Mouse (Mus musculus) heart, embryonic 10.5 days (tissue): Measurements from ENCODE around the gene Cbx5. TPM values are rescaled to one million over a fixed set of nuclear protein-coding genes. Genes with fewer than 3 reads are reported as not detected.
"Not testable (repeated sequence)": the region's sequence is repeated elsewhere in the genome, so short reads cannot be mapped to it uniquely, and the experiment has no call there.

Source experiments
- DNase-seq: peaks from one replicate; pipeline ENCODE4 v3.0.0-alpha.2; 2017; ENCODE audit warnings: low spot score
- H3K27ac ChIP-seq: fragments of 300-500 bp; sonication (generic); 2 replicates; pipeline ENCODE4 v1.5.1; 2016; ENCODE audit warnings: mild to moderate bottlenecking
- H3K27me3 ChIP-seq: fragments of 300-500 bp; sonication (generic); 2 replicates; pipeline ENCODE4 v1.6.1; 2016; ENCODE audit warnings: mild to moderate bottlenecking; ENCODE audit not compliant: poor library complexity, insufficient read depth, severe bottlenecking
- H3K36me3 ChIP-seq: fragments of 300-500 bp; sonication (generic); 2 replicates; pipeline ENCODE4 v1.6.1; 2016; ENCODE audit warnings: mild to moderate bottlenecking, moderate library complexity
- H3K4me1 ChIP-seq: fragments of 300-500 bp; sonication (generic); 2 replicates; pipeline ENCODE4 v1.6.1; 2016; ENCODE audit warnings: mild to moderate bottlenecking
- H3K4me3 ChIP-seq: fragments of 300-500 bp; sonication (generic); 2 replicates; pipeline ENCODE4 v1.5.1; 2016; ENCODE audit warnings: mild to moderate bottlenecking, moderate library complexity
- H3K9me3 ChIP-seq: fragments of 300-500 bp; sonication (generic); 2 replicates; pipeline ENCODE4 v1.6.1; 2016; ENCODE audit warnings: mild to moderate bottlenecking, moderate library complexity
- WGBS: fragments of 180-500 bp; shearing (Covaris S2); methylation state at CpG from one replicate; pipeline ENCODE4 v1.1.7; 2016; 5-methylcytosine and 5-hydroxymethylcytosine counted together
- polyA plus RNA-seq: library from polyadenylated mRNA; unstranded; fragments of >200 nt; fragmentation: Nextera tagmentation; extraction: Ambion mirVana; gene quantifications from 2 replicates; pipeline ENCODE4 v1.2.1, GENCODE M21; 2016

Cbx5 gene
- polyA plus RNA-seq, 1 experiment from 2014 or later, result 152 TPM

DNA sequence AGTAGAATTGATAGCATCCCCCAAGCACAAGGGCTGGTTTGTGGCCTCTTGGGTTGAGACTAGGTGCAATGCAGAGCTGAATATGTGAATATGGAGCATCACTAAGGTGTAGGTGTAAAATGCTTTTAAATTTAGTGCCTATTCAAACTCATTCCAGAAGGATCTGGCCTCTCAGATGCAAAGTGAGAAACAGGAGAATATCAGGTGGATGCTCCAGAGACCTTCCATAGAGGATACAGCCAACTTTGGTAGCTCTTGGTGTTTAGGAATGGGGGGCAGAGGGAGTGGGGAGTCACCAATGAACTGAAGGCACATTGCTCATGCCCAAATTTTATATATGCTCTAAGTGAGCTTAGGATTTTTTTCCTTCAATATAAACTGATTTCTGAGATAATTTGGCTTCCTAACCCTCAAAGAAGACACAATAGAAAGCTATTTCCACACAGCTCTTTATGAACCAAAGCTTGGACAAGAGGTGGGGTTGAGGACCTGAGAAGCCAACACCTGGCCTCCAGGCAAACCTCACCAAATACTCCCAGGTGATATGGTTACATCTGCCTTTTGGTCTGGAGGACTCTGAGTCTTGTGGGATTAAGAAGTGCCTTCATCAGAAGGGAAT lies 8.3 kb upstream of the Cbx5 start:
- Histone ChIP-seq H3K36me3 (peaks cover 56% of the 10 kb centered on the region), H3K9me3 (no peaks in the 10 kb centered on the region), H3K4me1 (peaks cover 30% of the 10 kb centered on the region), H3K27me3 (no peaks in the 10 kb centered on the region), H3K27ac (no peak overlapping the region), H3K4me3 (no peak overlapping the region)
- no peak for DNase-seq

DNA sequence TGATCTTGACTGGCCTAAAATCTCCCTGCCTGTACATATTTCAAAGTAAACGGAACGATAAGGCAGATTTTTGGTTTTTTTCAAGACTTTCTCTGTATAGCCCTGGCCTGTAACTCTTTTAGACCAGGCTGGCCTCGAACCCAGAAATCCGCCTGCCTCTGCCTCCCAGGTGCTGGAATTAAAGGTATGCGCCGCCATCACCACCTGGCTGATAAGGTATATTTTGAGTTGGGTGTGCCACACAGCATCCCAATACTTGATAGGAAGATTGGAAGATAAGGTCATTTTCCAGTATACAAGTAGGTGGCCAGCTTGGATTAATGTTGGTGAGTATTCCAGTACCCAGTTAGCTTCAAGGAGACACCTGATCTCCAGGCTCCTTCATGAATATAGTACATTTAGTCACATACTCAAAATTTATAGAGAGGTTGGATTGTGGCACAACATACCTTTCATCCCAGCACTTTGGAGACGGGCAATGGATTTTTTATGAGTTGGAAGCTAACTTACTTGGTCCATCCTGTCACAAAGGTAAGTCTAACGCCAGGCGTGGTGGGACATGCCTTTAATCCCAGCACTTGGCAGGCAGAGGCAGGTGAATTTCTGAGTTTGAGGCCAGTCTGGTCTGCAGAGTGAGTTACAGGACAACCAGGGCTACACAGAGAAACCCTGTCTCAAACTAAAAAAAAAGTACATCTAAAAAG lies 7.6 kb upstream of the Cbx5 start:
- Histone ChIP-seq H3K36me3 (peaks cover 62% of the 10 kb centered on the region), H3K4me3 (no peak overlapping the region), H3K4me1 (peaks cover 37% of the 10 kb centered on the region), H3K27me3 (no peaks in the 10 kb centered on the region), H3K27ac (no peak overlapping the region), H3K9me3 (no peaks in the 10 kb centered on the region)
- DNase-seq, result no peak
- 87% methylated on average over 9 of the region's 9 CpGs for WGBS

DNA sequence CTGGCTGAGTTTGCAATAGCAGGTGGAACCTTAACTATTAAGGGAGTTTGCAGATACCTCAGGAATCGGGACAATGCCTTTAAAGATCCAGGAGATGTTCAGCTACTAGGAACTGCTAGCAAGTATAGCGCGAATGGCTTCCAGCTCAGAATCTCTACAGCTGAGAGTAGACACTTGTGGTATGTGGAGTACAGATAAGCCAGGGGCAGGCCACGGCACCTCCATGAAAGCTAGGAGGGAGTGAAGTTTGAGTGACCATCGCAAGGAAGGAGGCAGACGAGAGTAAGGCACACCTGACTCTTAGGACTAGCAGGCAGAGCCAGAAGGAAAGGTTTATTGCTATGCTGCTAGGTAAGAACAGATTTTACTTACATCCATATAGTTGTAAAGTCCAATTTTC lies 6.0 kb upstream of the Cbx5 start:
- H3K4me1 ChIP-seq, result peaks cover 30% of the 10 kb centered on the region
- WGBS, result 35% methylated on average over 6 of the region's 6 CpGs
- no peak for DNase-seq
- no peak overlapping the region for H3K27ac ChIP-seq
- no peaks in the 10 kb centered on the region for H3K9me3 ChIP-seq
- no peak overlapping the region; the same call in 1 of the 2 replicates for H3K4me3 ChIP-seq
- H3K27me3 ChIP-seq, result no peaks in the 10 kb centered on the region
- peaks cover 76% of the 10 kb centered on the region for H3K36me3 ChIP-seq

DNA sequence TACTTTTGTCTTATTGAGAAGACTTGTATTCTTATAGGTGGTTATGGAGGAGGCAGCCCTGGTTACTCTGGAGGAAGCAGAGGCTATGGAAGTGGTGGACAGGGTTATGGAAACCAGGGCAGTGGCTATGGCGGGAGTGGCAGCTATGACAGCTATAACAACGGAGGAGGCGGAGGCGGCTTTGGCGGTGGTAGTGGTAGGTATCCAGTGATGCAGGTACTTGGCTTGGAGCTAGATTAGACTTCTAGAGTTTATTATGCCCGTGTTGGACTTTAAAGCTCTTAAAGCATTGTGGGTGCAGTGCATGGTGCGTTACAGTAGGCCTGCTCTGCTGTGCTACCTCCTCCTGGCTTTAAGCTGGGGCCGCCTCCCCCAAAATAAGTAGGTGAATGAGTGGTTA lies 3.3 kb upstream of the Cbx5 start:
- Histone ChIP-seq H3K4me1 (peaks cover 24% of the 10 kb centered on the region), H3K36me3 (peaks cover 63% of the 10 kb centered on the region), H3K27me3 (no peaks in the 10 kb centered on the region), H3K9me3 (no peaks in the 10 kb centered on the region), H3K4me3 (peak overlapping the region; percentile 74), H3K27ac (no peak overlapping the region)
- WGBS, result 71% methylated on average over 8 of the region's 8 CpGs
- DNase-seq, result peak; percentile 73

DNA sequence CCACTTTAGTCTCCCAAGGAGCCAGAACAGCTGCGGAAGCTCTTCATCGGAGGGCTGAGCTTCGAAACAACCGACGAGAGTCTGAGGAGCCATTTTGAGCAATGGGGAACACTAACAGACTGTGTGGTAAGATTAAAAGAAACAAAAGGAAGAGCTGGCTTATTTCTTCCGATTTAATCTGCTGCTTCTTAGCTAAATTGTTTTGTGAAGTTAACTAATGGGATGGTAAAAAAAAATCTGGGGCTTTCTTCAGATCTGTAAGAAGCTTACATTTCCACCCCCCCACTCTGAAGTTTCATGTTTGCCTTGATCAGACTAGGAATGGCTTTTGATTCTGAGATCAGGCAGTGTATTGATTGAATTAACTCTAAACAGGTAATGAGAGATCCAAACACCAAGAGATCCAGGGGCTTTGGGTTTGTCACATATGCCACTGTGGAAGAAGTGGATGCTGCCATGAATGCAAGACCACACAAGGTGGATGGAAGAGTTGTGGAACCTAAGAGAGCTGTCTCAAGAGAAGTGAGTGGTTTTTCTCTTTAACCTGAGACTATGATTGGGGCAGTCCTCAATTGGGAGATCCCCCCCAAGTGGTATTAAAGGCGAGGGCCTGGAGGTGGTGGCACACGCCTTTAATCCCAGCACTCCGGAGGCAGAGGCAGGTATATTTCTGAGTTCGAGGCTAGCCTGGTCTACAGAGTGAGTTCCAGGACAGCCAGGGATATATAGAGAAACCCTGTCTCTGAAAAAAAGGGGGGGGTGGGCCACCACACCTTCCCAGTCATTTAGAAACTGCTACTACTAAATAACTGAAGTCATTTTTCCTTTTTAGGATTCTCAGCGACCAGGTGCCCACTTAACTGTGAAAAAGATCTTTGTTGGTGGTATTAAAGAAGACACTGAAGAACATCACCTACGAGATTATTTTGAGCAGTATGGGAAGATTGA lies 1.7 kb upstream of the Cbx5 start:
- Histone ChIP-seq H3K27ac (peak overlapping the region; percentile 97), H3K4me1 (peaks cover 24% of the 10 kb centered on the region), H3K36me3 (peaks cover 49% of the 10 kb centered on the region), H3K4me3 (peak overlapping the region; percentile 74)
- 14% methylated on average over 12 of the region's 12 CpGs for WGBS
- H3K9me3 ChIP-seq, DNase-seq, H3K27me3 ChIP-seq: not testable (repeated sequence)

DNA sequence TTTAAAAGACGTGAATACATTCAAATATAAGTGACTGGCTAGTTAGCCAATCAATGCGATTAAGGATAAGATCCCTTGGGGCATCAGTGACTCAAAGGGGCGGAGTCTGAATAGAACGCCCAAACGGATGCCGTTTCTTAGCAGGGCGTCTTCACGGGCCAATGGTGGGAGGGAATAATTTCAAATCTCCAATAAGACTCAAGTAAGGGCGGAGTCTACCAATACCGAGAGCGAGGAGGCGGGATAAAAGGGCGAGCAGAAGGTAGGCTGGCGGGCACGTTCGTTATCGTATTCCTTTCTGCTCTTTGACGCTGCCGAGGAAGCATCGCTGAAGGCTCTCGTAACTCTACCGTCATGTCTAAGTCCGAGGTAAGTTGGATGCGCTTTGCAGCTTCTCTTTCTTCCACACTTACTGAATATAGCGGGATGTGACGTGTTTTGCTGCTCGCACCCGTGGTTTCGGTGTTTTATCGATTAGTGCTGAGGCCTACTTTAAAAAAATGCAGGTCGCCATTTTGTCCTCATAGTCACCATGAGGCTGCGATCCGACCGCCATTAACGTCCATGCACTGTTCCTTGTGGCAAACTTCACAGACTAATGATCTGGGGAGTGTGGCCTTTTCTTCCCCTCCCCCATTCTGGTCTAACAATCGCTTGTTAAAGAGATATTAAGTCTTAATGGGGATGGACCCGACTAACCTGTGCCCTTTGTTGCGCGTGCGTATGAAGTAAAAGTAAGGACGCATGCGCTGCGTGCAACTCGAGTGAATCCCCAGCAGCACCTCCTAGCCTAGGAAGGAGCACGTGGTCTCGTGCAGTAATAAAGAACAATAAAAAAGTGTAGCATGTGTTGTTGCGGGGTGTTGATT lies 778 bp upstream of the Cbx5 start, which contains the start of gene Hnrnpa1:
Gene Hnrnpa1 (plus strand): TSS at position 273 of the 869 bp plus-strand sequence.
- Histone ChIP-seq H3K4me1 (peaks cover 20% of the 10 kb centered on the region), H3K4me3 (peak within 1 kb of the TSS; percentile 74), H3K27ac (peak within 1 kb of the TSS; percentile 97), H3K36me3 (peaks cover 49% of the 10 kb centered on the region), H3K9me3 (no peaks in the 10 kb centered on the region), H3K27me3 (no peaks in the 10 kb centered on the region)
- DNase-seq, result peak; percentile 98
- under 1% methylated on average over 47 of the region's 47 CpGs for WGBS

DNA sequence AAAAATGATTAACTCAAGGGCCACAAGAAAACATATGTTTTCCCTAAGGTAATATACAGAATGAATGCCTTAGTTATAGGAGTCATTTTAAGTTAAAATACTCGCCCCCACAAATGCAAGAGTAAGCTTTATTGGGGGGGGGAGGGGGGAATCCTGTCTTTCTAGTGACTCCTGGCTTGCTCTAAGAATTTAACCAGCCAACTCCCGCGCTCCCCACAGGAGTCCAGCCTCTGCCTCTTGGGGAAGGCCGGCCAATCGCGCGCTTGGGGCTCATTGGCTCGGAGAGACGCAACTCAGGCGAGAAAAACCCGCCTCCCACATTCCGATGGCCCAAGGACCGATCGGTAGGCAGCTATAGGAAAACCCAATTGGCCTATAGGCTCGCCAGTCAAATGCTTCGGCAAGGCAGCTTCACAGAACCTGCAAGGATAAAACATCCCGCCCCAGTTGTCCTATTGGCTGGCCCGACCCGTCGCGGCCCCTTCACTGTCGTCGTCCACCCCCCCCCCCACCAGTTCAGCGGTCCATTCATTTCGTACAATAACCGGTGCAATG lies 409 bp downstream of the Cbx5 start:
- Histone ChIP-seq H3K36me3 (peaks cover 54% of the 10 kb centered on the region), H3K27me3 (no peaks in the 10 kb centered on the region), H3K4me3 (peak overlapping the region; percentile 74), H3K27ac (peak overlapping the region; percentile 97), H3K4me1 (peaks cover 19% of the 10 kb centered on the region), H3K9me3 (no peaks in the 10 kb centered on the region)
- peak; percentile 99 for DNase-seq
- WGBS, result 0% methylated on average over 26 of the region's 26 CpGs

DNA sequence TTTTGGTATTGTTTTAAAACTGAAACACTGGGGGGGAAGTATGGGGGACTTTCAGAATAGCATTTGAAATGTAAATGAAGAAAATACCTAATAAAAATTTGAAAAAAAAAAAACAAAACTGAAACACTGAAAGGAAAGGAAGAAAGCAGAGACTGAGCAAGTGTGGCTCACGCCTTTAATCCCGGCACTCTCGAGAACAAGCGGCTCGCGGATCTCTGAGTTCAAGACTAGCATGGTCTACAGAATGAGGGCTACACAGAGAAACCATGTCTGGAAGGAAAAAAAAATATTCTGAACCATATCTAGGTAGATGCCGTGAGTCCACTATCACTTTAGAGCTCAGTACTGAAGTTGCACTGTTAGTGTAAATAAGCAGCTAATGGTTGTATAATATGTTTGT lies 2.3 kb downstream of the Cbx5 start:
- no peaks in the 10 kb centered on the region for H3K9me3 ChIP-seq
- H3K36me3 ChIP-seq, result peaks cover 39% of the 10 kb centered on the region
- WGBS, result 93% methylated on average over 7 of the region's 7 CpGs
- peaks cover 3% of the 10 kb centered on the region for H3K4me1 ChIP-seq
- no peak overlapping the region for H3K4me3 ChIP-seq
- H3K27me3 ChIP-seq, result no peaks in the 10 kb centered on the region
- H3K27ac ChIP-seq, result no peak overlapping the region
- DNase-seq, result no peak

DNA sequence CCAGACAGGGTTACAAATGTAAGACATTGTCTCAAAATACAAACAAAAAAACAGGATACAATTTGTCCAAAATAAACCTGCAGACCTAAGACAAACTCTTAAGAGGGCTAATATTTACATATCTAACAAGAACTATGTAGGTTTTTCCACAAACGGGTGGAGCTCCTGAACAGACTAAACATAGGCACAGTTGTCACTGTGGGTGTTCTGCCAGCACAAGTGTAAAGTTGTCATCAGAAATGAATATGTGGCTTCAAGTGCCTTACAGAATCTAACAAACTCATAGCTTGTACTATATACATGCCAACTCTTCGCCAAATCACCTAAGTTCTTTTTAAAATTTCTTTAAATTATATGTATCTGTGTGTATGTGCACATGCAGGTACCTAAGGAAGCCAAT lies 6.5 kb downstream of the Cbx5 start:
- DNase-seq, result no peak
- 88% methylated on average over 2 of the region's 2 CpGs for WGBS
- Histone ChIP-seq H3K36me3 (peaks cover 24% of the 10 kb centered on the region), H3K4me1 (no peaks in the 10 kb centered on the region; the same call in 1 of the 2 replicates), H3K4me3 (no peak overlapping the region), H3K27me3 (no peaks in the 10 kb centered on the region), H3K27ac (no peak overlapping the region), H3K9me3 (no peaks in the 10 kb centered on the region)

DNA sequence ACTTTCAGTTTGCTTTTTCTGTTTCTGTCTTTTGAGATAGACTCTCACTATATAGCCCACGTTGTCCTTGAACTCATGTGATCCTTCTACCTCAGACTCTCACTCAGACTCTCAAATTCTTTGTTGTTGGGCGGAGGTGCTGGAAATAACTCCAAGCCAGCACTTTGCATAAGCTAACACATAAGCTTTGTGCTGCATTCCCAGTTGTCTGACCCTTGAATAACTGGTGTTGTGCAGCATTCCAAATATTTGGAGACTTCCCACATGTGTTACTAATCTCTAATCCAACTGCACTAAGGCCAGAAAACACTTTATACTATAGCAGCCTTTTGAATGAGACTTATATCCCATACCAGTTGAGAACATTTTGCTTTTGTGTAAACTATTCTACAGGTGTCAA lies 10.7 kb downstream of the Cbx5 start:
- peaks cover 6% of the 10 kb centered on the region; the same call in 1 of the 2 replicates for H3K36me3 ChIP-seq
- no peak overlapping the region for H3K27ac ChIP-seq
- WGBS, result 63% methylated on average over 2 of the region's 2 CpGs
- DNase-seq, result no peak
- H3K9me3 ChIP-seq, result no peaks in the 10 kb centered on the region
- no peak overlapping the region for H3K4me3 ChIP-seq
- no peaks in the 10 kb centered on the region; the same call in 1 of the 2 replicates for H3K4me1 ChIP-seq
- no peaks in the 10 kb centered on the region for H3K27me3 ChIP-seq

DNA sequence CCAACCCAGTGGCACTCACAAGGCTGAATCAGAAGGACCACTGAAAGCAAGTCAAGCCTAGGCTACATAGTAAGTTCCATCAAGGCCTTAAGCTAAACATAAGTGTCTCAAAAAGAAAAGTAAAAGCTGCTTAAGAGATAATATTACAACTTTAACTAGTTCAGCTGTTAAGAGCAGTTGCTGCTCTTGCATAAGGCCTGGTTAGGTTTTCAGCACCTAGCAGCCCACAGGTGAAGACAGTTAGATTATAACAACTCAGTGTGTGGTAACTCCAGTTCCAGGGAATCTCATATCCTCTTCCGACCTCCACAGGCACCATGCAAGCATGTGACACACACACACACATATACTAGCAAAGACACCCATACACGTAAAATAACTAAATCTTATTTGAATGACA lies 12.0 kb downstream of the Cbx5 start:
- Histone ChIP-seq H3K27ac (no peak overlapping the region), H3K27me3 (no peaks in the 10 kb centered on the region), H3K36me3 (peaks cover 4% of the 10 kb centered on the region; the same call in 1 of the 2 replicates), H3K4me3 (no peak overlapping the region), H3K9me3 (no peaks in the 10 kb centered on the region), H3K4me1 (no peaks in the 10 kb centered on the region; the same call in 1 of the 2 replicates)
- WGBS, result 81% methylated on average over 2 of the region's 2 CpGs
- no peak for DNase-seq

DNA sequence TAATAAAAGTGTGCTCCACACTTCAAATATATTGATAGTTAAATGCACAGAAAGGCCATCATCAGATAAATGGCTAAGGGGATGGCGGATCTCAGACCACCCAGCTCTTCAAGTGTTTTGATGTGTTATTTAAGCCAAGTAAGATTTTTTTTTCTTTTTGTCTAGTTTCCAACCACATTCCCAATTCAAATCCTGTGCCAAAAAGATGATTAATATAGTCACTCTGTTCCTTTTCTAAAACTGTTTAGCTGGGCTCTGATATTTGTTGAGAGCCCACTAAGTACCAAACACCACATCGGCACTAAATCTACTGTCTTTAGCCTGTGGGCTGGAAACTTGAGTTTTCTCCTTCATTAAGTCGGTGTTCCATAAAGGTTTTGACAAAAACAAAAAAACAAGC lies 12.6 kb downstream of the Cbx5 start:
- H3K4me1 ChIP-seq, result no peaks in the 10 kb centered on the region; the same call in 1 of the 2 replicates
- H3K27me3 ChIP-seq, result no peaks in the 10 kb centered on the region
- H3K27ac ChIP-seq, result no peak overlapping the region
- no peaks in the 10 kb centered on the region for H3K9me3 ChIP-seq
- WGBS, result 90% methylated on average over 3 of the region's 3 CpGs
- peaks cover 4% of the 10 kb centered on the region; the same call in 1 of the 2 replicates for H3K36me3 ChIP-seq
- H3K4me3 ChIP-seq, result no peak overlapping the region
- no peak for DNase-seq
